Mouse (Mus musculus) layer of hippocampus, adult 18-20 months (tissue): Measurements from ENCODE around the gene Asgr1. TPM values are rescaled to one million over a fixed set of nuclear protein-coding genes. Genes with fewer than 3 reads are reported as not detected.

Source experiments
- microRNA-seq, 2 experiments: library from miRNA; unstranded; fragments of <30 nt; microRNA quantifications; one replicate each; pipeline ENCODE4 v1.2.0; 2021
- total RNA-seq, 2 experiments: library from RNA; stranded (reverse); gene quantifications; 2 replicates each; pipeline ENCODE4 v1.2.3; 2021

Asgr1 gene
- total RNA-seq, 2 experiments from 2014 or later = 0.84 to 0.99 TPM

Small RNA genes within 50 kb of the gene (microRNA-seq; reads per million reads assigned to microRNA genes)
- gene Mir324 = 6,279 to 6,581 reads per million in 2 experiments

Other genes starting within 250 kb of the Asgr1 start
- gene Tmem102, start 248.5 kb upstream of the Asgr1 start, total RNA-seq = not detected
- not detected for gene Gm39566, start 238.8 kb upstream of the Asgr1 start, total RNA-seq
- gene Spem2, start 235.6 kb upstream of the Asgr1 start, total RNA-seq = not detected
- under 1 TPM in 1 of 2 experiments, not detected in 1; 0.62 TPM for gene Spem1, start 231.9 kb upstream of the Asgr1 start, total RNA-seq
- 100 to 1,000 TPM; 191 to 196 TPM for gene Nlgn2, start 216.3 kb upstream of the Asgr1 start, total RNA-seq
- gene Tmem256, start 215.6 kb upstream of the Asgr1 start, total RNA-seq = 100 to 1,000 TPM; 110 to 117 TPM
- gene Plscr3, start 207.7 kb upstream of the Asgr1 start, total RNA-seq = 10 to 100 TPM; 15.9 to 16.1 TPM
- gene Tnk1, start 195.4 kb upstream of the Asgr1 start, total RNA-seq = not detected
- not detected for gene Tmem95, start 176.1 kb upstream of the Asgr1 start, total RNA-seq
- 1 to 10 TPM; 1.3 to 1.4 TPM for gene Kctd11, start 172.7 kb upstream of the Asgr1 start, total RNA-seq
- gene Acap1, start 158.5 kb upstream of the Asgr1 start, total RNA-seq = not detected
- under 1 TPM; 0.17 to 0.58 TPM for gene 2810408A11Rik, start 153.1 kb upstream of the Asgr1 start, total RNA-seq
- 100 to 1,000 TPM; 108 to 114 TPM for gene Neurl4, start 153.0 kb upstream of the Asgr1 start, total RNA-seq
- 10 to 100 TPM; 35.7 to 36.1 TPM for gene Gps2, start 140.2 kb upstream of the Asgr1 start, total RNA-seq
- gene Eif5a, start 132.1 kb upstream of the Asgr1 start, total RNA-seq = 100 to 1,000 TPM; 438 to 463 TPM
- gene Ybx2, start 118.3 kb upstream of the Asgr1 start, total RNA-seq = 1 to 10 TPM; 8.7 to 9.2 TPM
- gene Slc2a4, start 105.9 kb upstream of the Asgr1 start, total RNA-seq = 1 to 10 TPM; 3.4 to 3.5 TPM
- not detected for gene Cldn7, start 89.3 kb upstream of the Asgr1 start, total RNA-seq
- 100 to 1,000 TPM; 110 to 111 TPM for gene Ctdnep1, start 72.9 kb upstream of the Asgr1 start, total RNA-seq
- 10 to 100 TPM; 76.7 to 80.1 TPM for gene Elp5, start 71.6 kb upstream of the Asgr1 start, total RNA-seq
- 100 to 1,000 TPM; 238 to 240 TPM for gene Gabarap, start 62.9 kb upstream of the Asgr1 start, total RNA-seq
- gene Phf23, start 58.3 kb upstream of the Asgr1 start, total RNA-seq = 10 to 100 TPM; 50.3 TPM
- 10 to 100 TPM; 33.0 to 38.7 TPM for gene Dvl2, start 53.5 kb upstream of the Asgr1 start, total RNA-seq
- gene Acadvl, start 38.7 kb upstream of the Asgr1 start, total RNA-seq = 10 to 100 TPM; 56.4 to 67.1 TPM
- gene Dlg4, start 37.1 kb upstream of the Asgr1 start, total RNA-seq = 100 to 1,000 TPM; 846 to 862 TPM
- not detected for gene Asgr2, start 38.6 kb downstream of the Asgr1 start, total RNA-seq
- under 1 TPM; 0.45 to 0.66 TPM for gene Mgl2, start 76.2 kb downstream of the Asgr1 start, total RNA-seq
- gene Clec10a, start 102.1 kb downstream of the Asgr1 start, total RNA-seq = under 1 TPM; 0.71 to 0.92 TPM
- gene Slc16a11, start 158.7 kb downstream of the Asgr1 start, total RNA-seq = 10 to 100 TPM; 28.6 to 30.6 TPM
- gene Slc16a13, start 167.0 kb downstream of the Asgr1 start, total RNA-seq = 1 to 10 TPM; 6.2 to 9.0 TPM
- 1 to 10 TPM in 1 of 2 experiments, under 1 TPM in 1; 0.92 to 1.1 TPM for gene Bcl6b, start 175.7 kb downstream of the Asgr1 start, total RNA-seq
- 10 to 100 TPM; 39.7 to 45.9 TPM for gene 0610010K14Rik, start 183.8 kb downstream of the Asgr1 start, total RNA-seq
- 1 to 10 TPM; 5.6 to 6.7 TPM for gene Gm21988, start 185.7 kb downstream of the Asgr1 start, total RNA-seq
- gene Rnasek, start 185.8 kb downstream of the Asgr1 start, total RNA-seq = 100 to 1,000 TPM; 262 to 272 TPM
- gene Alox12, start 201.3 kb downstream of the Asgr1 start, total RNA-seq = under 1 TPM; 0.15 to 0.27 TPM